Mouse (Mus musculus): Measurements from ENCODE around the gene Ugp2. TPM values are rescaled to one million over a fixed set of nuclear protein-coding genes. Genes with fewer than 3 reads are reported as not detected.

The Ugp2 gene
- polyA plus RNA-seq, 1 experiment = 30.5 TPM

DNA sequence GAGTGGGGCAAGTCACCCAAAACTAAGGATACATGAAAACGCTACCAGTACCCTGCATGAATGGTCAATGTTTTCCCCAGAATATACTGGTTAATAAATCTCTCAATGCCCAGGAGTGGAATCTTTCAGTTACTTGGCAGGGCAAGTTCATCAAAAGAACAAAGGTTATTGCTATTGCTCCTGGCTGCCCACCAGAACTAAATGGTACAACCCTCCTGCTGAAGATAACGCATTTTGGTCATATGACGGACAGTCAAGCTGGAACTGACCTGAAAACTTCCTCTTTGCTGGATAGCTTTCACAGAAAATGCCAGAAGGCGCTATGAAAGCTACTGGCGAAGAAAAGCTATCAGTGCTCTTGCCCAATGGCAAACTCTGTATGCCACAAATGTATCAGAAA lies 45.2 kb downstream of the Ugp2 start:
- Histone ChIP-seq H3K4me1 (ENCODE audit: control insufficient read depth, insufficient read depth, low read length) (no peaks in the 10 kb centered on the region), H3K4me3 (replicated peaks; ENCODE audit: control insufficient read depth, low read depth, low read length) (no peak overlapping the region), H3K27ac (ENCODE audit: control insufficient read depth, insufficient read depth, low read depth, low read length, poor library complexity) (no peak overlapping the region)
- 86% methylated on average over 5 of the region's 5 CpGs for WGBS
- TF ChIP-seq POLR2A (IDR thresholded peaks at IDR 0.05; ENCODE audit: borderline replicate concordance, control insufficient read depth, low read depth, low read length) = no peak
- TF ChIP-seq CTCF (IDR thresholded peaks at IDR 0.05; ENCODE audit: control insufficient read depth, insufficient read depth, low read length) = no peak

DNA sequence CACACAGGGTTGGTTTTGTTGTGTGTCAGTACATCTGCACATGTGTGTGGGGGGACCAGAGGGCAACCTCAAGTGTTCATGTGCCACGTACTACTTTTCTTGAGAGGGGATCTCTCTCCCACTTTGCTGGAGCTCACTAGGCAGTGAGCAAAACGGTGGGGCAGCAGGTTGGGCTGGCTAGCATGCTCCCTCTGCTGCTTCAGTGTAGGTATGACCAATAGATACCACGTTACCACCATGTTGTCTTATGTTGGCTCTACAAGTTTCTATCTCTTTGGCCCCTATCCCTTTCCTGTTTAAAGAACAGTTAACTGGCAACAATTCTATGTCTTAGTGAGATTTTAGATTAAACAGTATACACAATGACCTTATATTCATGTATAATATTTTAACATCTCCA lies 48.7 kb downstream of the Ugp2 start:
- no peak overlapping the region for H3K4me3 ChIP-seq (replicated peaks; ENCODE audit: control insufficient read depth, low read depth, low read length)
- TF ChIP-seq POLR2A (IDR thresholded peaks at IDR 0.05; ENCODE audit: borderline replicate concordance, control insufficient read depth, low read depth, low read length) = no peak
- peak; percentile 19; the same call in 1 of the 2 replicates for TF ChIP-seq CTCF (IDR thresholded peaks at IDR 0.05; ENCODE audit: control insufficient read depth, insufficient read depth, low read length)
- WGBS = 76% methylated on average over 3 of the region's 3 CpGs
- no peak overlapping the region for H3K27ac ChIP-seq (ENCODE audit: control insufficient read depth, insufficient read depth, low read depth, low read length, poor library complexity)
- H3K4me1 ChIP-seq (ENCODE audit: control insufficient read depth, insufficient read depth, low read length) = no peaks in the 10 kb centered on the region

DNA sequence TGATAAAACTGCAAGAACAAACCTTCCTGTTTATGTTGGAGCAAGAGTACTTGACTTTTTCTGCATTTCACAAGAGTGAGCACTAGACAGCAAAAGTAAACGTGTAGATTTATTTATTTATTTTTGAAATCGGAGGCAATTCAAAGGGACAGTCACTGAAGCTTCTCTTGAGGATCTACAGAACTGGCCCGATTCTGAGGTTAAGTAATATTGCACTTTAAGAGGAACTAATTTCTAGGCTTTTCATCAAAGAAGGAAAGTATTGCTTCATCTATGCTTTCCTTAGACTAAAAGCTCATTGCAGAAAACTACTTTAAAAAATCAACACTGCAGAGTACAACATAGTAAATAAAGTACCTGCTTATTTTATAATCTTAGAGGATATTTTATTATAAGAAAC lies 49.4 kb downstream of the Ugp2 start:
- Histone ChIP-seq H3K4me3 (replicated peaks; ENCODE audit: control insufficient read depth, low read depth, low read length) (no peak overlapping the region), H3K27ac (ENCODE audit: control insufficient read depth, insufficient read depth, low read depth, low read length, poor library complexity) (no peak overlapping the region), H3K4me1 (ENCODE audit: control insufficient read depth, insufficient read depth, low read length) (no peaks in the 10 kb centered on the region)
- TF ChIP-seq CTCF (IDR thresholded peaks at IDR 0.05; ENCODE audit: control insufficient read depth, insufficient read depth, low read length) = no peak
- TF ChIP-seq POLR2A (IDR thresholded peaks at IDR 0.05; ENCODE audit: borderline replicate concordance, control insufficient read depth, low read depth, low read length) = no peak
- 39% methylated on average over 3 of the region's 3 CpGs for WGBS

DNA sequence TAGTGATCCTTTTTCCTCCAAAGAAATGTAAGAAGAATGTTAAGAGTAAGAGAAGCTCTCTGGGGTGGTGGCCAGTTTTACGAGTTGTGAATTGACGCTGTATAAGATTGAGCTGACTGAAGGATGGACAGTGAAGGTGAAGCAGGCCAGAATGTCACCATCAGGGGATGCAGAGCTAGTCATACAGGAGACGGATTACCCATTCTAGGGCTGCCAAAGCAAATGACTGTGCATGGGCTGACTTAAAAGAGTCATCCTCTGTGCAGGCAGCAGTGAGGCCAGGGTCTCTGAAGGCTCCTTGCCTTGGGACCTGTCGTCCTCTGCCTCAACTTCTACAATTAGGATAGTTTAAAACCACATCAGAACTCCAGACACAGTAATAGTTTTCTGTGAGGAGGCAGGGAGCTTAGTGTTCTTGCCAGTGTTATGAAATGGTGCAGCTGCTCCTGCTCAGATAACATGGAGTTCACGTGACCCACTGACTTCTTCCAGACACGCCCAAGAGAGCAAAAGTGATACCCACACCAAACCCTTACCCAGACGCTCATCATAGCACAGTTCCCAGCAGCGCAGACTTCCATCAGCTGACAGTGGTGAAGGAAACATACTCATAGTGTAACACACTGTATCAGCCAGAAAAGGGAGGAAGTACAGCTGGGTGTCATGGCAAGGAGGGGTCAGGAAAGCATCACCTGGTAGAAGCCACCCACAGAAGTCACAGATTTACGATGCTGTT lies 56.9 kb downstream of the Ugp2 start:
- H3K4me3 ChIP-seq (replicated peaks; ENCODE audit: control insufficient read depth, low read depth, low read length) = no peak overlapping the region
- H3K27ac ChIP-seq (ENCODE audit: control insufficient read depth, insufficient read depth, low read depth, low read length, poor library complexity) = 0 out of 2 replicates have a peak overlapping the region, but pooled peaks have one; percentile 57
- WGBS = 70% methylated on average over 9 of the region's 9 CpGs
- no peak for TF ChIP-seq POLR2A (IDR thresholded peaks at IDR 0.05; ENCODE audit: borderline replicate concordance, control insufficient read depth, low read depth, low read length)
- no peak for TF ChIP-seq CTCF (IDR thresholded peaks at IDR 0.05; ENCODE audit: control insufficient read depth, insufficient read depth, low read length)
- H3K4me1 ChIP-seq (ENCODE audit: control insufficient read depth, insufficient read depth, low read length) = peaks cover 1% of the 10 kb centered on the region

- H3K4me1 ChIP-seq (ENCODE audit: control insufficient read depth, insufficient read depth, low read length) = peaks cover 1% of the 10 kb centered on the region
- no peak overlapping the region for H3K27ac ChIP-seq (ENCODE audit: control insufficient read depth, insufficient read depth, low read depth, low read length, poor library complexity)
- TF ChIP-seq POLR2A (IDR thresholded peaks at IDR 0.05; ENCODE audit: borderline replicate concordance, control insufficient read depth, low read depth, low read length) (no peak), CTCF (IDR thresholded peaks at IDR 0.05; ENCODE audit: control insufficient read depth, insufficient read depth, low read length) (no peak)
- no peak overlapping the region for H3K4me3 ChIP-seq (replicated peaks; ENCODE audit: control insufficient read depth, low read depth, low read length)
- 92% methylated on average over 6 of the region's 6 CpGs for WGBS
Measured at GRCm38 (mm10) chr11:21309516-21309915, 61.5 kb downstream of the Ugp2 start.

- no peak overlapping the region for H3K4me3 ChIP-seq (replicated peaks; ENCODE audit: control insufficient read depth, low read depth, low read length)
- no peak overlapping the region for H3K27ac ChIP-seq (ENCODE audit: control insufficient read depth, insufficient read depth, low read depth, low read length, poor library complexity)
- no peaks in the 10 kb centered on the region for H3K4me1 ChIP-seq (ENCODE audit: control insufficient read depth, insufficient read depth, low read length)
- TF ChIP-seq POLR2A (IDR thresholded peaks at IDR 0.05; ENCODE audit: borderline replicate concordance, control insufficient read depth, low read depth, low read length) (no peak), CTCF (IDR thresholded peaks at IDR 0.05; ENCODE audit: control insufficient read depth, insufficient read depth, low read length) (peak; percentile 69)
- 74% methylated on average over 5 of the region's 5 CpGs for WGBS
Measured at GRCm38 (mm10) chr11:21308119-21308518, 62.9 kb downstream of the Ugp2 start.

DNA sequence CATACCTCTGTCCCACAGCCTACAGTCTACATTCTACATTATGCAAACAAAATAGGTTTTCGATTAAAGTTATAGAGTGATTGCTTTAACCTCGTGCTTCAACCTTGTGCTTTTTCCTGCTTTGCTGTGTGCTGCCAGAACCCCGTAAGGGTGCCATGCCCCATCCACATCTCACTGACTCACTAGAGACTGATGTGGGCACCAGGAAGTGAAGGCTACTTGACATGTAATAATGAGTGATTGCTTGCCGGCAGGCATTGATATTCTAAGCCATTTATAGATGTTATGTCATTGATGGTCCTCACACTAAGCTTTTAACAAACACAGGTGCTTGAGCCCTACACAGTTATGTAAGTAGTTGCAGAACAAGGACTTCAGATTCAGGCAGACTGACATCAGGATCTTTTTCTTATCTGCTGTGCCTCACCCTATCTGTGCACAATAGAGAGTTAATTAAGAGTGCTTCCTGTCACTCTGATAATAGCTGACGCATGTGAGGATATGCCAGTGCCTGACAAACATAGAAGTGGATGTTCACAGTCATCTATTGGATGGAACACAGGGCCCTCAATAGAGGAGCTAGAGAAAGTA lies 63.8 kb downstream of the Ugp2 start:
- no peak overlapping the region for H3K4me3 ChIP-seq (replicated peaks; ENCODE audit: control insufficient read depth, low read depth, low read length)
- WGBS = 78% methylated on average over 5 of the region's 5 CpGs
- no peak for TF ChIP-seq CTCF (IDR thresholded peaks at IDR 0.05; ENCODE audit: control insufficient read depth, insufficient read depth, low read length)
- H3K4me1 ChIP-seq (ENCODE audit: control insufficient read depth, insufficient read depth, low read length) = no peaks in the 10 kb centered on the region
- H3K27ac ChIP-seq (ENCODE audit: control insufficient read depth, insufficient read depth, low read depth, low read length, poor library complexity) = no peak overlapping the region

DNA sequence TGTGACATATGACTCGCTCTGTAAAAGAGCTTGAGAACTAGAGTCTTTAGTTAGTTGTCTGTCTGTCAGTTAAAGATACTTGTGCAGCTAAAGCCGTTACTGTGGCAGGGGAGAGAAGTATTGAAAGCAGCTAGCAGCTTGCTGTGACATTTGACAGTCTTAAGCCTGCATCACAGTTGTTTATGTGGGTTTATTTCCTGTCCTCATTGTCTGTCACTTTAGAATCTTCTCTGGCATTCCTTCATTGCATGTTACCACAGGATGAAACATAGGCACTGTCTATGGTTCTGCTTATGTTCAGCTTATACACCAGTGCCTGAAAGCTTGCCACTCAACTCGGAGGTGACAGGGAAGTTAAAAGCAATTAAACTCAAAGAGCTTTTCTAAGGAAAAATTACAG lies 67.4 kb downstream of the Ugp2 start:
- no peak overlapping the region for H3K27ac ChIP-seq (ENCODE audit: control insufficient read depth, insufficient read depth, low read depth, low read length, poor library complexity)
- H3K4me3 ChIP-seq (replicated peaks; ENCODE audit: control insufficient read depth, low read depth, low read length) = no peak overlapping the region
- WGBS = 86% methylated on average over 3 of the region's 3 CpGs
- no peaks in the 10 kb centered on the region for H3K4me1 ChIP-seq (ENCODE audit: control insufficient read depth, insufficient read depth, low read length)
- TF ChIP-seq POLR2A (IDR thresholded peaks at IDR 0.05; ENCODE audit: borderline replicate concordance, control insufficient read depth, low read depth, low read length) (no peak), CTCF (IDR thresholded peaks at IDR 0.05; ENCODE audit: control insufficient read depth, insufficient read depth, low read length) (no peak)
